Comparison of ENCODE assay signal across 8 mouse cellular contexts in the genomic region with DNA sequence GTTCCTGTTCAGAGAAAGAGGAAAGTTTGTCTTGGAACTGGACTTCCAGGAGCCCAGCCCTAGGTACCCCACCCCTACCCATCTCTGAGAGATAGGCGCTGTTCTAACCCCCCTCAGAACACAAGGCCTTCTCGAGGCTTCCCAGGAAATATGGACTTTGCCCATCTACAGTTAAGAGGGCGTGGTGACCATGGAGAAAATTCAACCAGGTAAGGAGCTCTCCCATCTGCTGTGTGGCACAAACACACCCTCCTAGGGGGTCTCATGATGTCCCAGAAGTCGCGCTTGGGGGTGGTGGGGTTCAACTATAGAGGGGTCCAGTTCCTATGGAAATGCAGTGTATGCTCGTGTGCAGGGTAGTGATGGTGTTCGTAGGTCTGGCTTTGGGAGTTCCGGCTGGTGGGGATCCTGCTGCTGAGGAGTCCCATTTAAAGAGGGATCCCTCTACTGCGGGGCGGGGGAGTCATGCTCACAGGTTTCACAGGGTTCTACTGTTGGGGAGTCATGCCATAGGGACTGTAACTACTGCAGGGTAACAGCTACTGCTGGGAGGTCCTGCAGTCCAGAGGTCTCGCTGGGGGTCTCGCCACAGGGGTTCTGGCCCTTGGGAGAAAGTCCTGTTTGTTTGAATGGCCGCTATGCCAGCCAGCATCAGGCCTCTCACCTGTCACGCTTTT. TPM values are rescaled to one million over a fixed set of nuclear protein-coding genes. Genes with fewer than 3 reads are reported as not detected.
DNase-seq lines count a peak whose midpoint lies in the region; ATAC-seq and TF ChIP-seq lines count a peak whose summit lies in the region.

No protein-coding gene starts in this region.

- TF ChIP-seq POLR2A in bone marrow macrophage, adult 2 months (IDR thresholded peaks at IDR 0.05; ENCODE audit: borderline replicate concordance, low read depth, low read length): no peak

- intact Hi-C loops in heart, postnatal 14 days (cut with DNase I): no loop called here

- no peak overlapping the region for H3K27ac ChIP-seq in heart, embryonic 11.5 days (ENCODE audit: low read depth, low read length)
- no peak overlapping the region for H3K27ac ChIP-seq in bone marrow macrophage, adult 2 months (ENCODE audit: insufficient read depth, low read depth, low read length)
- H3K27ac ChIP-seq in intestine, embryonic 16.5 days (ENCODE audit: low read length): peak overlapping the region; percentile 83
- no peak overlapping the region for H3K27ac ChIP-seq in midbrain, embryonic 11.5 days (ENCODE audit: low read depth, low read length)

- no peak for ATAC-seq in heart, embryonic 11.5 days (replicated peaks; ENCODE audit: insufficient number of reproducible peaks, low FRiP score, low TSS enrichment)
- peak; percentile 75 for ATAC-seq in intestine, embryonic 16.5 days
- ATAC-seq in midbrain, embryonic 11.5 days (ENCODE audit: low FRiP score): no peak

- WGBS in heart, embryonic 11.5 days (ENCODE audit: insufficient replicate concordance): 25% methylated on average over 14 of the region's 14 CpGs
- WGBS in intestine, embryonic 16.5 days: 19% methylated on average over 14 of the region's 14 CpGs
- 19% methylated on average over 14 of the region's 14 CpGs for WGBS in midbrain, embryonic 11.5 days

- no peak for DNase-seq in heart, postnatal 14 days
- peak; percentile 89 for DNase-seq in midbrain, embryonic 11.5 days (ENCODE audit: low spot score, missing footprints)
- DNase-seq in right cerebral cortex, postnatal 25 days: no peak
- DNase-seq in urinary bladder, postnatal 36 days (ENCODE audit: low spot score in 2 of 2): no peak
- DNase-seq in adrenal gland, postnatal 14 days: no peak

- TF ChIP-seq CTCF in bone marrow macrophage, adult 2 months (IDR thresholded peaks at IDR 0.05; ENCODE audit: low read depth, low read length): no peak

- H3K27me3 ChIP-seq in heart, embryonic 11.5 days (ENCODE audit: control insufficient read depth, insufficient read depth, low read length): peaks cover 18% of the 10 kb centered on the region; the same call in 1 of the 2 replicates
- H3K27me3 ChIP-seq in intestine, embryonic 16.5 days (replicated peaks; ENCODE audit: control insufficient read depth, insufficient read depth, low read length): 0 out of 2 replicates have a peak, but pooled peaks cover 10% of the 10 kb centered on the region
- H3K27me3 ChIP-seq in midbrain, embryonic 11.5 days (ENCODE audit: control insufficient read depth, insufficient read depth, low read length): peaks cover 22% of the 10 kb centered on the region

- H3K4me3 ChIP-seq in heart, embryonic 11.5 days (ENCODE audit: low read depth, low read length): peak overlapping the region; percentile 90
- H3K4me3 ChIP-seq in bone marrow macrophage, adult 2 months (ENCODE audit: insufficient read depth, low read length): peak overlapping the region; percentile 75
- peak overlapping the region; percentile 85 for H3K4me3 ChIP-seq in intestine, embryonic 16.5 days (ENCODE audit: low read length)
- H3K4me3 ChIP-seq in midbrain, embryonic 11.5 days (ENCODE audit: low read depth, low read length): peak overlapping the region; percentile 78

- peak overlapping the region; percentile 80; the same call in 1 of the 2 replicates for H3K9ac ChIP-seq in heart, embryonic 11.5 days (ENCODE audit: low read depth, low read length)
- peak overlapping the region; percentile 84 for H3K9ac ChIP-seq in intestine, embryonic 16.5 days (ENCODE audit: low read depth, low read length)
- H3K9ac ChIP-seq in midbrain, embryonic 11.5 days (ENCODE audit: low read length): peak overlapping the region; percentile 74

- H3K4me2 ChIP-seq in heart, embryonic 11.5 days: peak overlapping the region; percentile 87
- peak overlapping the region; percentile 83 for H3K4me2 ChIP-seq in intestine, embryonic 16.5 days (ENCODE audit: low read depth, low read length)
- peak overlapping the region; percentile 90 for H3K4me2 ChIP-seq in midbrain, embryonic 11.5 days

- H3K4me1 ChIP-seq in heart, embryonic 11.5 days (ENCODE audit: control insufficient read depth, insufficient read depth, low read length): peaks cover 9% of the 10 kb centered on the region
- peaks cover 15% of the 10 kb centered on the region for H3K4me1 ChIP-seq in bone marrow macrophage, adult 2 months (ENCODE audit: control insufficient read depth, insufficient read depth, low read length)
- H3K4me1 ChIP-seq in intestine, embryonic 16.5 days (ENCODE audit: control insufficient read depth, insufficient read depth, low read length): peaks cover 8% of the 10 kb centered on the region
- H3K4me1 ChIP-seq in midbrain, embryonic 11.5 days (ENCODE audit: control insufficient read depth, insufficient read depth, low read length): peaks cover 6% of the 10 kb centered on the region; the same call in 1 of the 2 replicates

- H3K9me3 ChIP-seq in heart, embryonic 11.5 days (replicated peaks; ENCODE audit: control insufficient read depth, low read length): no peaks in the 10 kb centered on the region
- no peaks in the 10 kb centered on the region for H3K9me3 ChIP-seq in intestine, embryonic 16.5 days (ENCODE audit: control insufficient read depth, low read length)
- H3K9me3 ChIP-seq in midbrain, embryonic 11.5 days (ENCODE audit: control insufficient read depth, low read length): no peaks in the 10 kb centered on the region

- no peaks in the 10 kb centered on the region for H3K36me3 ChIP-seq in heart, embryonic 11.5 days (ENCODE audit: control insufficient read depth, insufficient read depth, low read length)
- no peaks in the 10 kb centered on the region for H3K36me3 ChIP-seq in intestine, embryonic 16.5 days (ENCODE audit: control insufficient read depth, insufficient read depth, low read length)
- no peaks in the 10 kb centered on the region for H3K36me3 ChIP-seq in midbrain, embryonic 11.5 days (ENCODE audit: control insufficient read depth, insufficient read depth, low read length)

RNA-seq across cellular contexts. Expression of gene Grtp1, which starts 0.9 kb away (rescaled TPM):
- 28.2 and 30.6 TPM in 2 replicates for polyA plus RNA-seq in heart, embryonic 11.5 days (2014; fragmentation: Nextera tagmentation; extraction: Ambion mirVana)
- 1 to 10 TPM; 2.8 to 2.9 TPM for total RNA-seq in heart, postnatal 14 days (2021)
- polyA plus RNA-seq in bone marrow macrophage, adult 2 months (2012; ENCODE audit: insufficient read depth, insufficient read length, missing spikeins): 2.0 and 4.0 TPM in 2 replicates
- polyA plus RNA-seq in intestine, embryonic 16.5 days (2015; fragmentation: Nextera tagmentation; extraction: Ambion mirVana): 71.7 and 75.3 TPM in 2 replicates
- polyA plus RNA-seq in midbrain, embryonic 11.5 days (2014; fragmentation: Nextera tagmentation; extraction: Ambion mirVana): 20.9 and 22.0 TPM in 2 replicates
- 7.9 and 9.2 TPM in 2 replicates for total RNA-seq in adrenal gland, postnatal 14 days (2021)

RNA-seq across cellular contexts. Expression of gene Lamp1, which starts 40.6 kb away (rescaled TPM):
- polyA plus RNA-seq in heart, embryonic 11.5 days (2014; fragmentation: Nextera tagmentation; extraction: Ambion mirVana): 334 and 393 TPM in 2 replicates
- total RNA-seq in heart, postnatal 14 days (2021): 100 to 1,000 TPM; 328 to 332 TPM
- polyA plus RNA-seq in bone marrow macrophage, adult 2 months (2012; ENCODE audit: insufficient read depth, insufficient read length, missing spikeins): 1,527 and 1,629 TPM in 2 replicates
- 256 and 550 TPM in 2 replicates for polyA plus RNA-seq in intestine, embryonic 16.5 days (2015; fragmentation: Nextera tagmentation; extraction: Ambion mirVana)
- polyA plus RNA-seq in midbrain, embryonic 11.5 days (2014; fragmentation: Nextera tagmentation; extraction: Ambion mirVana): 274 and 282 TPM in 2 replicates
- 348 and 368 TPM in 2 replicates for total RNA-seq in adrenal gland, postnatal 14 days (2021)

RNA-seq across cellular contexts. Expression of gene Adprhl1, which starts 54.4 kb away (rescaled TPM):
- 132 and 142 TPM in 2 replicates for polyA plus RNA-seq in heart, embryonic 11.5 days (2014; fragmentation: Nextera tagmentation; extraction: Ambion mirVana)
- 100 to 1,000 TPM; 380 to 433 TPM for total RNA-seq in heart, postnatal 14 days (2021)
- not detected in 2 replicates for polyA plus RNA-seq in bone marrow macrophage, adult 2 months (2012; ENCODE audit: insufficient read depth, insufficient read length, missing spikeins)
- polyA plus RNA-seq in intestine, embryonic 16.5 days (2015; fragmentation: Nextera tagmentation; extraction: Ambion mirVana): 0.29 and 0.40 TPM in 2 replicates
- polyA plus RNA-seq in midbrain, embryonic 11.5 days (2014; fragmentation: Nextera tagmentation; extraction: Ambion mirVana): not detected in 2 replicates
- total RNA-seq in adrenal gland, postnatal 14 days (2021): 0.52 and 0.56 TPM in 2 replicates

Comparison
In these comparisons a context has a peak if more than half of its experiments do, and no peak if none do; other contexts are left out.
1. RNA of gene Adprhl1, which starts 54.4 kb away (polyA plus RNA-seq): 132 to 142 TPM in heart, embryonic 11.5 days; 0.29 to 0.40 TPM in intestine, embryonic 16.5 days, not detected in bone marrow macrophage, adult 2 months and not detected in midbrain, embryonic 11.5 days; every median in the first group is over 10 times any median in the second.
2. Peak in every context shown above with its lines, with median percentiles within 50 percentile points of each other: H3K4me2 ChIP-seq, H3K4me3 ChIP-seq and H3K9ac ChIP-seq.